Mouse (Mus musculus): ENCODE results near the gene Sirt3. TPM values are rescaled to one million over a fixed set of nuclear protein-coding genes. Genes with fewer than 3 reads are reported as not detected.

Gene Sirt3
- polyA plus RNA-seq, 1 experiment: 77.2 TPM

DNA sequence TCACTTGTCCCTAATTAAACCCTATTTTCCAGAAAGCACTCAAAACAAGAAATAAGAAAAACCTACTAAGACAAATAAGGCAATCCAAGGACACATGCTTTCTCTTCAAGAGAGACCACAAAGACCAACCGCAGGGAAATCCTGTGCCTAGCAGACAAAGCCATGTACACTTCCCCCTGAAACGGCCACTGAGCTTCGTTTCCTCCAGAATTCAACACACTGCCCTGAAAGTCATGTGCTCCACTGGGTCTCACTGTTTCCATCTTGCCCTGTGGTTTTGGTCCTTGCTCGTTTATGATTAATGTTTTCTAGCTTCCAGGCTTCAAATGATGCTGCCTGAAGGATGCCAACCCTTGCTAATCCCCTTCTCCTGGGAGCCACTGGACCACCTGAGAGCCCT is 7.9 kb downstream of the Sirt3 start:
- Histone ChIP-seq H3K27ac (replicated peaks; ENCODE audit: low read depth, low read length) (no peak overlapping the region), H3K4me1 (ENCODE audit: control insufficient read depth, insufficient read depth, insufficient read length, low read length) (no peaks in the 10 kb centered on the region), H3K4me3 (ENCODE audit: insufficient read depth, low read depth, low read length) (no peak overlapping the region)

DNA sequence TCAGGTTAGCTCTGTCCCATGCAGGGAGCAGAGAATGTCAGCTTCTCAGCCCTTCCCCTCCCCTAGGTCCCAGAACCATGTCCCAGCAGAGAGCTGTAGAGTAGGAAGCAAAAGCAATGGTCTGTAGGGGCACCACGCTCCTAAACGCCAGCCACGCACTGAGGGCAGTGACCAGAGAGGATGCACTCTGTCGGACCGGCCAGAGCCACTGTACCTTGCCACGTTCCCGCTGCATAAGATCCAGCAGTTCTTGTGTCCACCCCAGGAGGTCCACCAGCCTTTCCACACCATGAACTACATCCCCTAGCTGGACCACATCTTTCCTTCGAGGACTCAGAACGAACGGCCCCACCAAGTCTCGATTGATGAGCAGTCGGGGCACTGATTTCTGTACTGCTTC is 17.3 kb downstream of the Sirt3 start:
- no peaks in the 10 kb centered on the region for H3K4me1 ChIP-seq (ENCODE audit: control insufficient read depth, insufficient read depth, insufficient read length, low read length)
- no peak overlapping the region for H3K4me3 ChIP-seq (ENCODE audit: insufficient read depth, low read depth, low read length)
- no peak overlapping the region for H3K27ac ChIP-seq (replicated peaks; ENCODE audit: low read depth, low read length)

DNA sequence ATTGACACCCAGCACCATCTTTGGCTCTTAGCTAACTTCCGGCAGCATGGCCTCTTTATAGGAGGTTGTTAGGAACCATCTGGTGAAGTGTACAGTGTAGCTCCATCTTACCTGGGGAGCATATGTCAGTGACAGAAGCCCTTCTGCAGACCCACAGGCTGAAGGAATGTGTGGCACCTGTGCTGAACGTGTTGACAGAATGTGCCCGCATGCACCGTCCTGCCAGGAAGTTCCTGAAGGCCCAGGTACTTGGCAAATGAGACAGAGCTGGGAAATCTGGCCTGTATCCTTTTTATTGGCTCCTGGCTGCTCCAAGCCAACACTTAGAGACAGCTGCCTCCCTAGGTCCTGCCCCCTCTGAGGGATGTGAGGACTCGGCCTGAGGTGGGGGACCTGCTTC is 21.4 kb downstream of the Sirt3 start:
- peaks cover 7% of the 10 kb centered on the region for H3K4me1 ChIP-seq (ENCODE audit: control insufficient read depth, insufficient read depth, insufficient read length, low read length)
- H3K27ac ChIP-seq (replicated peaks; ENCODE audit: low read depth, low read length): no peak overlapping the region
- H3K4me3 ChIP-seq (ENCODE audit: insufficient read depth, low read depth, low read length): no peak overlapping the region

DNA sequence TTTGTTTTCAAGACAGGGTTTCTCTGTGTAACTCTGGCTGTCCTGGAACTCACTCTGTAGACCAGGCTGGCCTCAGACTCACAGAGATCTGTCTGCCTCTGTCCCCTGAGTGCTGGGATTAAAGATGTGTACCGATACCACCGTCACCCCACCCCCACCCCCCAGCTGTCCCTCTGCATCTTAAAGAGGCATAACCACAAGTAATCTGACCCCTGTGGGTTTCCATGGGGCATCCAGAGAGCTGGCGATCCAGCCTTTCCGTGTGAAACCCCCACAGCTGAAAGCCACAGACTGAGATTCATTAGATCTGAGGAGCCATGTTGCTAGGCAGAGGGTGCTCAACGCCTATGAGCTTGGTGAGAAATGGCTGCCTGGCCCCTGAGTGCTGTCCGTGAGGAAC is 22.1 kb downstream of the Sirt3 start:
- H3K27ac ChIP-seq (replicated peaks; ENCODE audit: low read depth, low read length): no peak overlapping the region
- no peak overlapping the region for H3K4me3 ChIP-seq (ENCODE audit: insufficient read depth, low read depth, low read length)
- peaks cover 10% of the 10 kb centered on the region for H3K4me1 ChIP-seq (ENCODE audit: control insufficient read depth, insufficient read depth, insufficient read length, low read length)

DNA sequence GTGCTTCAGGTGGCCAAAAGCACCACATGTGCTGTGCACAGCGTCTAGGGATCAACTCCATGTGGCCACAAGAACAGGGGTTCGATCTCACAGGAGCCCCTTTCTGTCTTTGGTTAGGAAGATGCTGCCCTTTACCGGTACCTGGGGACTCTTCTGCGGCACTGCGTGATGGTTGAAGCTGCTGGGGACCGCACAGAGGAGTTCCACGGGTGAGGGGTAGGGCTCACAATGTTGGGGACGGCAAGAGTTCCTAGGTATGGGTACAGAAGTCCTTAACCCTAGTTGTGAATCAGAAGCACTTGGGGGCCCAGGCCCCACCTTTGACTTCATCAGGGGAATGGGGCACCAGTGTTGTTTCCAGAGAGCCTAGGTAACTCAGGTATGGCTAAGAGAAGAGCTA is 23.4 kb downstream of the Sirt3 start:
- peak overlapping the region; percentile 85; the same call in 1 of the 2 replicates for H3K4me3 ChIP-seq (ENCODE audit: insufficient read depth, low read depth, low read length)
- H3K4me1 ChIP-seq (ENCODE audit: control insufficient read depth, insufficient read depth, insufficient read length, low read length): peaks cover 14% of the 10 kb centered on the region
- no peak overlapping the region for H3K27ac ChIP-seq (replicated peaks; ENCODE audit: low read depth, low read length)

DNA sequence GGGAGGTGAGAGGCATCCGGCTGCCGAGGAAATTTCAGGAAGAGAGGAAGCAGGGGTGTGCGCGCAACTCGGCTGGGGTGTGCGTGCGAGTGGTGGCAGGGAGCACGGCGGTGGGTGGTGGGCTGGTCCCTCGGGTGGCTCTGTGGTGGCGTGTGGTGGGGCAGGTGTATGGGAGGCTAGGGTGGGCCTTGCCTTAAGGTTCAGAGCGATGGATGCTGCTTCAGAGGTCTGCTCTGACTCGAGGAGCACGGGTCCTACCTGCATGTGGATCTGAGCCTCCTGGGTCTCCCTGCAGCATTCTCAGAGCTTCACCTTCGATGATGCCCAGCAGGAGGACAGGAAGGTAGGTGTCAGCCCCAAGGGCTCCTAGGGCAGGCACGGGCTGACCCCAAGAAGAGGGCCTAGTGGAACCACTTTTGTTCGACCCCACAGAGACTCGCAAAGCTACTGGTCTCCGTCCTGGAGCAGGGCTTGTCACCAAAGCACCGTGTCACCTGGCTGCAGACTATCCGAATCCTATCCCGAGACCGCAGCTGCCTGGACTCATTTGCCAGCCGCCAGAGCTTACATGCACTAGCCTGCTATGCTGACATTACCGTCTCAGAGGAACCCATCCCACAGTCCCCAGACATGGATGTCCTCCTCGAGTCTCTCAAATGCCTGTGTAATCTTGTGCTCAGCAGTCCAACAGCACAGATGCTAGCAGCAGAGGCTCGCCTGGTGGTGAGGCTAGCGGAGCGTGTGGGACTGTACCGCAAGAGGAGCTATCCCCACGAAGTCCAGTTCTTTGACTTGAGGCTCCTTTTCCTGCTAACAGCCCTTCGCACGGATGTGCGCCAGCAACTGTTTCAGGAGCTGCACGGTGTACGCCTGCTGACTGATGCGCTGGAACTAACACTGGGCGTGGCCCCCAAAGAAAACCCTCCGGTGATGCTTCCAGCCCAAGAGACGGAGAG is 24.3 kb downstream of the Sirt3 start, which contains the start of gene Bet1l:
TSS of gene Bet1l (minus strand) at position 28 of the 956 bp plus-strand sequence.
- Histone ChIP-seq H3K27ac (replicated peaks; ENCODE audit: low read depth, low read length) (peak within 1 kb of the TSS; percentile 73), H3K4me3 (ENCODE audit: insufficient read depth, low read depth, low read length) (peak within 1 kb of the TSS; percentile 85), H3K4me1 (ENCODE audit: control insufficient read depth, insufficient read depth, insufficient read length, low read length) (peaks cover 20% of the 10 kb centered on the region)

DNA sequence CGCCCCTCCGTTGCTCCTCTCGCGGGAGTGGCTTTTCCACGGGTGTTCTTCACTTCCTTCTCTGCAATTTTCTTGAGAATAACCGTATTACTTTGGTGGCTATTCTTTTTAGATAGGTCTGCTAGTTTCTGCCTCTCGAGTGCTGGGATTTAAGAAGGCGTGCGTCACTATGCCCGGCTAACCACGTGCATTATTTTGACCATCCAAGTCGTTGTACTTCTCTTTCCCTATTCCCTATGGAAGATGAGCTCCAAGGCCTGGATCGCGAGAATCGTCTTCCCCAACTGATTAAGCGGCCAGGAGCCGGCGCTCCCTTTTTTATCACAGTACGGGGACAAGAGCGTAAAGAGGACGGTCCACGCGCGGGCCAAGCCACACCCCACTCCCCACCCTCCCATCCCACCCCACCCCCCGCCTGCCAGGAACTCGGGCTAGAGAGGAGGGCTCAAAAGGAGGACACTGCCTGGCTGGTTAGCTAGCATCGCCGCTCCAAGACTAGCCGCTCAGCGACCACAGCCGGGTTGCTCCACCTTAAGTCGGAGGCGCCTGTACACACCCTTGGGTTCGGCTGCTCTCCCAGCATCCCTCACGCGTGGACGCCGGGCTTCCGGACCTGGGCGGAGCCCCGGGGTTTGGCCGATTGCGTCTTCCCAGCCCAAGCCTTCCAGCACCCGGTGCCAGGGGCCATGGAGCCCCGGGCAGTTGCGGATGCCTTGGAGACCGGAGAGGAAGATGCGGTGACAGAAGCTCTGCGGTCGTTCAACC is 25.1 kb downstream of the Sirt3 start, which contains the start of gene Ric8a:
TSS of gene Ric8a (plus strand) at position 173 of the 765 bp plus-strand sequence.
- peak within 1 kb of the TSS; percentile 99 for H3K27ac ChIP-seq (replicated peaks; ENCODE audit: low read depth, low read length)
- peaks cover 20% of the 10 kb centered on the region for H3K4me1 ChIP-seq (ENCODE audit: control insufficient read depth, insufficient read depth, insufficient read length, low read length)
- peak within 1 kb of the TSS; percentile 85 for H3K4me3 ChIP-seq (ENCODE audit: insufficient read depth, low read depth, low read length)

DNA sequence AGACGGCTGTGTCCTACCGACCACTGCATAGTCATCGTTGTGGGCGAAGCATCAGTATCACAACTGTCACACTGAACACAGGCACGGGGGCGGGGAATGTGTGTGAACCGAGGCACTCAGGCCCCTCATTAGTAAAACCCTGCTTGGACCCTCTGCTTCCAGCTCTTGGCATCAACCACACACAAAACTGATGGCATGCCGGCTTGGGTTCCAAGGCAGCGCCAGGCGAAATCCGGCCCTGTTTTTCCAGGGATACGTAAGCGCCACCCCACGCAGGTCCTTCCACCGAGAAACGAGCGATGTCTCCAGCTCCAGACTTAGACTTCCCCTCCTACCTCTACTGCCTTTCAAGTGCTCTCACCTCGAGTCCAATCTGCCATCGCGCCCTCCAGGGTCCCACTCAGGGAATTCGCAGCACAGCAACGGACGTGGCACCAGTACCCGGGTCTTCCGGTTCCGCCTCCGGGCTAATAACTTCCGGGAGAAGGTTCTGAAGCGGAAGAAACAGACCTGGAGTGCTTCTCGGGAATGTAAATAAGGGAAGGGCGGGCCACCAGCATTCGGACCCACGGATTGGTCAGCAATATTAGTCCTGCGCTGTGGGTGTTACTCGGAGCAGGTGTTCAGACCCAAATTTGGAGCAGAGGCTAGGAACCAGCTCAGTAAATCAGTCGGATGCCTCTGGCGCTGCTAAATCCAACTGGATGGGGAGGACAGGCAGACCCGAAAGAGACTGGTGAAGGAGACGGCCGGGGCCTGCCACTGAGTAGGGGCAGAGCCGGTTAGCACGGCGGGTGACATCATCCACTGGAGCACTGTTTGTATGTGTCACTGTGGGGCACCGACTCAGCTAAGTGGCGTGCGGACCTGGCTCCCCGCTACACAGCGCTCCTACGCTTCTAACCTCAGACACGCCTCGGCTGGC is 26.0 kb downstream of the Sirt3 start, which contains the start of gene Gm45785:
TSS of gene Gm45785 (minus strand) at position 472 of the 925 bp plus-strand sequence.
- H3K27ac ChIP-seq (replicated peaks; ENCODE audit: low read depth, low read length): peak within 1 kb of the TSS; percentile 99
- peak within 1 kb of the TSS; percentile 85 for H3K4me3 ChIP-seq (ENCODE audit: insufficient read depth, low read depth, low read length)
- peaks cover 20% of the 10 kb centered on the region for H3K4me1 ChIP-seq (ENCODE audit: control insufficient read depth, insufficient read depth, insufficient read length, low read length)

DNA sequence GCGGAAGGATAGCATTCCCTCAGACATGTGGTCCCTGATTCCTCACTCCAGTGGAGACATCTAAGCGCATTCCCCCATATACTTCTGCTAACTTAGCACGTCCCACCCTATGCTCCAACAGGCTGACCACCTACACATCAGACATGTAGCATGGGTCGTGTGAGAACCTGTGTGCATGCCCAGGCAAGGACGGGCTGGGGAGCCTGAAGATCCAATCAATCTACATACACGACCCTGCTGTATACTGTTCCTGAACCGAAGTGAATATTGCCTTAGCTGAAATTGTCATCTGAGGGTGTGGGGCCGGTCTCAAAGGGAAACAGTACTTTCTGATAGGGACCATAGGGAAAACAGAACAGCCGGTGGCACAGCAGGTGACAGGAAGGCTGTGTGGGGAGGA is 26.9 kb downstream of the Sirt3 start:
- Histone ChIP-seq H3K27ac (replicated peaks; ENCODE audit: low read depth, low read length) (peak overlapping the region; percentile 99), H3K4me1 (ENCODE audit: control insufficient read depth, insufficient read depth, insufficient read length, low read length) (peaks cover 20% of the 10 kb centered on the region), H3K4me3 (ENCODE audit: insufficient read depth, low read depth, low read length) (peak overlapping the region; percentile 85)

DNA sequence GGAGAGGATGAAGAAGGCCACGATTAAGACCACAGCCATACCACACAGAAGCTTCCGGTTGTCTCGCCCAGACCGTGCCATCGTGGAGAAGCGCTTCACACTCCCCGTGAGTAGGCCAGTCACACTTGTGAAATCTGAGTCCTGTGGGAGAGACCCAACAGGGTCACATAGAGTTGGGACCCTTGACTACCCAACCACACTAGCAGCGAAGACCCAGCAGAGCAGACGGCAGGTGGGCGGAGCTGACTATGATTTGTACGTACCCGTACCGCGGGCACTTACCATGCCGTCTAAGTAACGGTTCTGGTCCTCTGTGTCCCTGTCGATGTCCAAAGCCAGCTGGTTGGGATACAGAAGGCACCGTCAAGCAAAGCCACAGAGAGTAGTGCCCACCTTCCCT is 27.6 kb downstream of the Sirt3 start:
- Histone ChIP-seq H3K4me3 (ENCODE audit: insufficient read depth, low read depth, low read length) (peak overlapping the region; percentile 85; the same call in 1 of the 2 replicates), H3K4me1 (ENCODE audit: control insufficient read depth, insufficient read depth, insufficient read length, low read length) (peaks cover 20% of the 10 kb centered on the region), H3K27ac (replicated peaks; ENCODE audit: low read depth, low read length) (peak overlapping the region; percentile 99)

DNA sequence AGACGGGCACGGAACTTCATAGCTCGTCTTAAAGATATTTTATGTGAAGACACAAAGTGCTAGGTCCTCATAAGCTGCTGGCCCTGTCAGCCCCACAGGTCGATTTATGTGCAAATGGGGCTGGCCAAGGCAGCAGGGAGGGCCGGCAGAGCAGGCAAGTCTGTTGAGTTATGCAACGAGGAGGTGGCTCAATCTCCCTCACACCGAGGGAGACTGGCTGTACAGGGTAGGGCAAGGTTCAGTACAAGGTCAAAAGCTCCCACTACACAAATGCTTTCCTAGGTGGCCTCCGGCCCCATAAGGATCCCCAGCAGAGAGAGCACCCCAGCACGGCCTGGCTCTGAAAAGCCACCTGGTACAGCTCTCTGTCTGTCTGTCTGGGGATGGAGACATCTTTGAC is 28.7 kb downstream of the Sirt3 start:
- peaks cover 17% of the 10 kb centered on the region for H3K4me1 ChIP-seq (ENCODE audit: control insufficient read depth, insufficient read depth, insufficient read length, low read length)
- peak overlapping the region; percentile 0; the same call in 1 of the 2 replicates for H3K4me3 ChIP-seq (ENCODE audit: insufficient read depth, low read depth, low read length)
- peak overlapping the region; percentile 99 for H3K27ac ChIP-seq (replicated peaks; ENCODE audit: low read depth, low read length)

DNA sequence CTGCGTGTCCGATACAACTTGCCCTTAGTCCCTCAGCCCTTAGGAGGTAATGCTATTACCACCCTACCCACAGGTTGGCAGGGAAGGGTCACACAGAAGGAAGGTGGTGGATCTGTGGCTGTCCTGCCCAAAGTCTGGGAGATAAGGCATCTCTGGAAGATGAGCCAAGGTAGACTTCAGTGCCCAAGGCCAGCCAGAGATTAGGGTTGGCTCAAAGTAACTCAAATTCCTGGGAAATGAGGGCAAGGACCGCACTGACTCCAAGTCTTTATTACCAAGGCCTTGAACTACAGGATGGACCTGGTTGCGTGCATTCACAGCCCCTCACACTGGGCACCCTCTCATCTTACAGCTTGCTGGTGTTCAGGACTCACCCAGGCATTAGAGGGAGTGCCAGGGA is 30.2 kb downstream of the Sirt3 start:
- Histone ChIP-seq H3K4me1 (ENCODE audit: control insufficient read depth, insufficient read depth, insufficient read length, low read length) (peaks cover 13% of the 10 kb centered on the region), H3K4me3 (ENCODE audit: insufficient read depth, low read depth, low read length) (no peak overlapping the region), H3K27ac (replicated peaks; ENCODE audit: low read depth, low read length) (peak overlapping the region; percentile 84)

DNA sequence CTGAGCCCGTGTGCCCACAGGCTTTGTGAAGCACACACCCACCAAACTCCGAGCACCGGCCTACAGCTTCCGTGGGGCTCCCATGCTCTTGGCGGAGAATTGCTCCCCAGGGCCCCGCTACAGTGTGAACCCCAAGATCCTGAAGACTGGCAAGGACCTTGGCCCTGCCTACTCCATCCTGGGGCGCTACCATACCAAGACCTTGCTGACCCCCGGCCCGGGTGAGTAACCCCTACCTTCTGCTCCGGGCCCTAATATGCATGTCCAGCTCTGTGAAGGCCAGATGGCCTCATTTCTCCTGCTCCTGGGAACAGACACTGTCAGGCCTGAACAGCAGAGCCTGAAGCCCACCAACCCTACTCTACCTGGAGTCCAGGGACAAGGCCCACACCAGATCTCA is 33.5 kb downstream of the Sirt3 start:
- no peak overlapping the region for H3K4me3 ChIP-seq (ENCODE audit: insufficient read depth, low read depth, low read length)
- no peak overlapping the region for H3K27ac ChIP-seq (replicated peaks; ENCODE audit: low read depth, low read length)
- H3K4me1 ChIP-seq (ENCODE audit: control insufficient read depth, insufficient read depth, insufficient read length, low read length): peaks cover 4% of the 10 kb centered on the region

DNA sequence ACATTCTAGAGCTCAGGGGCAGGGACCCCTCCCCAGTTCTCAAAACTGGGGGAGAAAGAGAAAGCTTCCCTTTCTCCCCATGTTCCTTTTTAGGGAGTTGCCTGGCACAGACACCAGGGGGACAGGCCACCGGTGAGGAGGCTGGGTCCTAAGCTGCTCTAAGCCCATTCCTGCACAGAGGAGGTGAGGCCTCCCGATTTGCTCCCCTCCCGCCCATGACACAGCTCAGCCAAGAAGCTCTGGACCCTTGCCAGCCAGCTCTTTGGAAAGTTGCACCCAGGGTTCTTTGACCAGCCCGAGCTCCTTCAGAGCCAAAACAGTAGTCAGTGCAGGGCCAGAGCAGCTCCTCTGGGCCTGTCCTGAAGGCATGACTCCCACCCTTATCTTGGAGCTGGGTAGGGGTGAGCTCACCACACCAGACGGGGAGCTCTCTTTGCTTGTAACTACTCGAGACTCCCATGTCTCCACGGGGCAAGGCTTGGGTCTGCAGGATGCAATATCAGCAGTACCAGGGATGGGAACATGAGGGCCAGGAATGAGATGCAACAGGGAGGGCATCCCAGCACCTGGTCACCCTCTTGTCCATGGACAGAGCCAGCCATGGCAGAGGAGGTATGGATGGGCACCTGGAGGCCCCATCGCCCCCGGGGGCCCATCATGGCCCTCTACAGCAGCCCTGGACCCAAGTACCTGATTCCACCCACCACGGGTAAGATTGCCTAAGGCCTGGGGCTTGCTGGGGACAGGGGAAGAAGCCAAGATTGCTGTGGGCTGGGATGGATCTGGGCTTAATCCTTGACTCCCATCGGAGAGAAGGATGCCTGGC is 34.1 kb downstream of the Sirt3 start, which contains the start of gene Odf3:
TSS of gene Odf3 (plus strand) at position 51 of the 826 bp plus-strand sequence.
- Histone ChIP-seq H3K4me1 (ENCODE audit: control insufficient read depth, insufficient read depth, insufficient read length, low read length) (0 out of 2 replicates have a peak, but pooled peaks cover under 1% of the 10 kb centered on the region), H3K27ac (replicated peaks; ENCODE audit: low read depth, low read length) (no peak within 1 kb of the TSS), H3K4me3 (ENCODE audit: insufficient read depth, low read depth, low read length) (no peak within 1 kb of the TSS)
